Mouse (Mus musculus) thymus, postnatal 25 days (tissue): ENCODE measurements around the gene Nrros.
"Not testable (repeated sequence)": the region's sequence is repeated elsewhere in the genome, so short reads cannot be mapped to it uniquely, and the experiment has no call there.

Experiments
- DNase-seq: peaks from one replicate; pipeline ENCODE4 v3.0.0; 2022

Nrros gene

GRCm38 (mm10) chr16:32114406-32114805, 51.0 kb downstream of the Nrros start:
- no peak for DNase-seq

DNA sequence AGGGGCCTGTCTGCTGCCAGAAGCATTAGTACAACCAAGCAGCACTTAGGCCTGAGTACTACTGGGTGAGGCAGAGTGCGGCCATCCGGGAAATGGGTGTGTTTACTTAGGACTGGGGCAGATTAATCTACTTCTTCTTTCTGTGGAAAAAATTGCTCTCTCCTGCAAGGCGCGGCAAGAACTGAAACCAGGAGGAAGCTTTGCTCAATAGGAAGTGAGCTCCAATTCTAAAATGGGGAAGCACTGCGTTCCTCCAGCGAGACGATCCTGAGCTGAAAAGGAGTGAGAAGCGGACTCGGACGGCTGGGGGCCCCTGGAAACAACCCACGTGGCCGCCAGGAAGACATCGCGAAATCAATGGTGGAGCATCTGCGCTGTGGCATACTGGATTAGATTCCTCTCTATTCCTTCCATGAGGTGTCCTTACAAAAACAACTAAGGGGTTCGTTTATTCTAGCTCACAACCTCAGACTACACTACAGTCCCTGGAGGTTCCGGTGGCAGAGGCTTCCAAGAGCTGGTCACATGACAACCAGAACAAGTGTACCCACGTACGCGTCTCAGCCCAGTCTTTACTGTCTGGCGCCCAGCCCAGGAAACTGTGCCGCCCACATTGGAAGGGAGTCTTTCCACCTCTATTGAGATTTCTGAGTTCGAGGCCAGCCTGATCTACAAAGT, 51.7 kb downstream of the Nrros start:
- DNase-seq = peak; percentile 63

GRCm38 (mm10) chr16:32110951-32111699, 54.3 kb downstream of the Nrros start:
- DNase-seq = no peak

- no peak for DNase-seq
These were observed 56.8 kb downstream of the Nrros start for GRCm38 (mm10) chr16:32108578-32108977.

- DNase-seq = peak; percentile 76
These were observed 57.2 kb downstream of the Nrros start for GRCm38 (mm10) chr16:32108170-32108569.

DNA sequence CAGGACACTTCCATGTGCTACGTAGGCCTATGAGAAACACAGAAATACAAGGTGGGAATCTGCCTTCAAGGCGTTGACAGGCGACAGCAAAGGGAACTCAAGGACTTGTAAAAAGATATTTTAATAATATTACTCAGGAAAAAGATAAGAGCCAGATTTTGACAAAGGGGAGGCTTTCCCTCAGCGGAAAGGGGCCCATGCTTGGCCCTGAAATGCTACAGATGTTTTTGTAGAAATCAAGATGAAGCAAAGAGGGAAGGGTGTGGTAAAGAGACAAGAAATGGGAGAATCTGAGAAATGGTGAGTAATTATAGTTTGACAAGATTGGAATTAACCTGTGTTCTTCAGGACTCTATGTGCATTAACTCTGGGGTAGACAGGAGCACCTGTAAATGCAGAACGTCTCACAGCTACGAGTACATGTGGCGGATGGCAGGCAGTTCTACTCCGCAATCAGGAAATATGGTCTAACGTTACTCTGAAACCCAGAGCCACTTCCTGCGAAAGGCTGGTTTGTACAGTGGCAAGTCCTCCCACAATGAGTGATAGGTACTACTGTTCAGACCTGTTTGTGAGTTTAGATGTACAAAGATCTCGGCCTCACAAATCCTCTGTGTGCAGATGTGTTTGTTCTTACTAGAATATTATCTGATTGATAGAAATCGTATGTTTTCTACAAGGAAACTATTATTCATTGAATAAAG, 57.9 kb downstream of the Nrros start:
- DNase-seq = peak; percentile 79

DNA sequence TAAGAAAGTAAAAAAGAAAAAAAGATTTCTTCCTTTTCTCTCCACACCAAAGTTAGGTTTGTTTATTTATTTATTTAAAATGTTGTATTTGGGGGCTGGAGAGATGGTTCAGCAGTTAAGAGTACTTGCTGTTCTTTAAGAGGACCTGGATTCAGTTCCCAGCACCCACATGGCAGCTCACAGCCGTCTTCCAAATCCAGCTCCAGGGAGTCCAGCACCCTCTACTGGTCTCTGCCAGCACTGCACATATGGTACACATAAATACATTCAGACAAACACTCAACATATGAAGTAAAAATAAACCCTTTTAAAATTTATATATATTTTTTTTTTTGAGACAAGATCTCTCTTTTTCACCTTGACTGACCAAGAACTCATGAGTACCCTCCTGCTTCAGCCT, 59.7 kb downstream of the Nrros start:
- DNase-seq = no peak

DNA sequence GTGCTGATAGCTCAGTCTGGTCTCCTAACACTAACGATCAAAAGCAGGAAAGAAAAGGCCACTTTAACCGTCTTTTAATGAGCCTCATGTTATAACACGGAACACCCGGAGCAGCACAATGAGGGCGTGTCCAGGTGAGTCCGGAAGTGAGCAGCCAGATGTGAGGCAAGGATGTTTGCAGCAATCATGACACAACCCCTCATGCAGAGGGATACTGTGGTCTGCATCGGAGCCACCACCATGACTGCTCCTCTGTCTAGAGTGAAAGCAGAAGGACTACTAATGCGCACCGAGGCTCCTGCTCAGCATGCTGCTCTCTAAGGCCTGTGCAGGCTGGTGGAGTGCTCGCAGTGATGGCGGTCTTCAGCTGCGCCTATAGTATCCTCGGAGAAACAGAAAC, 63.1 kb downstream of the Nrros start:
- no peak for DNase-seq

- peak; percentile 92 for DNase-seq
These were observed 65.7 kb downstream of the Nrros start, which contains the start of the genes Pigx and Cep19 for GRCm38 (mm10) chr16:32099638-32100150. Pigx (minus strand) TSS chr16:32099740. Cep19 (plus strand) TSS chr16:32099800.

DNA sequence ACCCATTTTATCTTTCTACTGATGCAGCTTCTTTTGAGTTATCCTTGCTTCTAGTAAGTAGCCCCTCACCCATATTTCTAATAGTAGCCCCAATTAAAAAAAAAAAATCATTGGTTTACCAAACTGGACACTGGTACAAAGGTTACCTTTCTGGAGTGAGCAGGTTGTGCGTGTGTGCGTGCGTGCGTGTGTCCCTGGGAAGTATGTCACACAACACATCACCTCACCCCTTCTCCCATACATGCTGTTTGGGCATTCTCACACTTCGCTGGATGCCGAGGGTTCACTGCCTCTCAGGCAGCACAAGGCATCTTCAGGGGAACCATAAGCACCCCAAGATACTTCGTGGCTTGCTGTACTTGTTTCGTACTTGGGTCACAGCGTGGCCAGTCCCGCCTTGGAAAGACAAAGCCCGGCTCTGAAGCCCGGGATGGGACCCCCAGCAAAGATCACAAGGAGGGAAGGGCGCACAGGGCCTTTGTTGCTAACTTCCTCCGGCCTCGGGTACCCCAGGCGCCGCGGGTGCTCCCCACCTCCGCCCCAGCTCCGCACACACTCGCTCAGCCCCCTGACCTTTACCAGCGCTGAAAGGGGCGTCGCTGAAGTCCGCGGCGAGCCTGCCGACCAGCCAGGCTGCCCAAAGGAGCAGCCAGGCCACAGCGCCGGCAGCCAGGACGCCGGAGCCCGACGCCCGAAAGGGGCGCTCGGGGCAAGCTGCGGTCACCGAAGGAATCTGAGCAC, 66.3 kb downstream of the Nrros start:
- peak; percentile 66 for DNase-seq

- not testable (repeated sequence) for DNase-seq
These were observed 67.6 kb downstream of the Nrros start for GRCm38 (mm10) chr16:32097757-32098156.
